Mouse (Mus musculus) embryonic facial prominence, embryonic 14.5 days (tissue): ENCODE data around the gene AW822073. TPM values are rescaled to one million over a fixed set of nuclear protein-coding genes. Genes with fewer than 3 reads are reported as not detected.
"Not testable (repeated sequence)": the region's sequence is repeated elsewhere in the genome, so short reads cannot be mapped to it uniquely, and the experiment has no call there.

Source experiments
- ATAC-seq: fragments of 200-750 bp; cut with Nextera tagmentation; 2 replicates; pipeline ENCODE4 v1.8.0; 2017; ENCODE audit warnings: low read depth, moderate number of reproducible peaks, moderate TSS enrichment
- DNase-seq: peaks from one replicate; pipeline ENCODE4 v3.0.0-alpha.2; 2015; ENCODE audit warnings: low spot score
- H3K27ac ChIP-seq: fragments of 300-500 bp; sonication (generic); replicated peaks from 2 replicates; pipeline ENCODE4 v1.5.1; 2014; ENCODE audit warnings: low read depth, mild to moderate bottlenecking, low read length, moderate library complexity
- H3K27me3 ChIP-seq: fragments of 300-500 bp; sonication (generic); replicated peaks from 2 replicates; pipeline ENCODE4 v1.6.1; 2014; ENCODE audit warnings: low read length; ENCODE audit not compliant: control insufficient read depth, insufficient read depth
- H3K36me3 ChIP-seq: fragments of 300-500 bp; sonication (generic); 2 replicates; pipeline ENCODE4 v1.6.1; 2014; ENCODE audit warnings: low read length, mixed read lengths; ENCODE audit not compliant: control insufficient read depth, insufficient read depth
- H3K4me1 ChIP-seq: fragments of 300-500 bp; sonication (generic); 2 replicates; pipeline ENCODE4 v1.6.1; 2014; ENCODE audit warnings: antibody characterized with exemption, low read length; ENCODE audit not compliant: control insufficient read depth, insufficient read depth
- H3K4me2 ChIP-seq: fragments of 300-500 bp; sonication (generic); 2 replicates; pipeline ENCODE4 v1.6.1; 2014; ENCODE audit warnings: low read depth, mild to moderate bottlenecking, low read length, moderate library complexity, mixed read lengths
- H3K4me3 ChIP-seq: fragments of 300-500 bp; sonication (generic); 2 replicates; pipeline ENCODE4 v1.5.1; 2014; ENCODE audit warnings: low read depth, mild to moderate bottlenecking, low read length
- H3K9ac ChIP-seq: fragments of 300-500 bp; sonication (generic); 2 replicates; pipeline ENCODE4 v1.6.1; 2014; ENCODE audit warnings: low read depth, mild to moderate bottlenecking, low read length, moderate library complexity, mixed read lengths
- H3K9me3 ChIP-seq: fragments of 300-500 bp; sonication (generic); 2 replicates; pipeline ENCODE4 v1.6.1; 2016; ENCODE audit warnings: low read length; ENCODE audit not compliant: control insufficient read depth
- WGBS: fragments of 180-500 bp; shearing (Covaris S2); extraction: QIAGEN DNeasy Blood & Tissue Kit; methylation state at CpG from one replicate; pipeline ENCODE4 v1.1.7; 2014; 5-methylcytosine and 5-hydroxymethylcytosine counted together
- polyA plus RNA-seq: library from polyadenylated mRNA; unstranded; fragments of >200 nt; fragmentation: Nextera tagmentation; extraction: Ambion mirVana; gene quantifications from 2 replicates; pipeline ENCODE4 v1.2.1, GENCODE M21; 2014

AW822073 gene
- polyA plus RNA-seq, 1 experiment from 2014 or later, result not detected

DNA sequence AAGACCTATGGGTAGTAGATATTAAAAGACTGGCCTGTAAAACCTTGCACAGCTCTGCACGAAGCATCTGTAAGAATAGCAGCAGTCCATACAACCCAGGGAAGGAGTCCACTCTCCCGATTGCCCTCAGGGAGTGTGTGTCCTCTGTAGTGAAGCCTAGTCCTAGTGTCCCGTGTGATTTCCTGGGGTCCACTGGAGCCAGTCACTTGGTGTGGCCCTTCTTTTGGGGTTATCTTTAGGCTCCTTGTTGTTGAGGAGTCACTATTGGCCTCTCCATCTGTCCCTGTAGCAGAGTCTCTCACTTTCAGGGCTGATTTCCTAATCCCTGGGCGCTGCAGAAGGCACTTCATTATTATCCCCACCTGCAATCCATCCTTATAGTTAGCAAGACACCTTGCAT, 10.3 kb upstream of the AW822073 start:
- H3K36me3 ChIP-seq, H3K4me2 ChIP-seq, H3K9ac ChIP-seq, ATAC-seq, H3K4me1 ChIP-seq, H3K27ac ChIP-seq, DNase-seq, H3K4me3 ChIP-seq, H3K27me3 ChIP-seq: not testable (repeated sequence)
- H3K9me3 ChIP-seq, result peaks cover 19% of the 10 kb centered on the region
- WGBS, result 75% methylated on average over 4 of the region's 4 CpGs

DNA sequence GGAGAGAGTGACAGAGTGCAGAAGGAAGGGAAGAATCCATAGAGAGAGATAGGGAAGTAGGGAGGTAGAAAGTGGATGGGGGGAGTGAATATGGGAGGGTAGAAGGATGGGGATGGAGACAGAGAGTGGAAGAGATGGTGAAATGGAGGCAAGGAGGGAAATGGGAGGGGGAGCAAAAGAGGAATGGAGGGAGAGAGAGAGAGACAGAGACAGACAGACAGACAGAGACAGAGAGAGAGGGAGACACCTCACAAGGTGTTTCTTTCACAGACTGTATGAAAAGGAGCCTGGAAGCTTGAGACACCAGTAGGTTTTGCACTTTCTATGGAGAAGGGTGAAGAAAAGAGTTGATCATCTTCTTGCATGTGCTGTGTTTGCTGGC, 9.0 kb upstream of the AW822073 start:
- not testable (repeated sequence) for H3K27me3 ChIP-seq, H3K4me1 ChIP-seq, H3K36me3 ChIP-seq, H3K4me3 ChIP-seq, DNase-seq, H3K9ac ChIP-seq, ATAC-seq, H3K27ac ChIP-seq, H3K4me2 ChIP-seq
- H3K9me3 ChIP-seq, result peaks cover 15% of the 10 kb centered on the region

DNA sequence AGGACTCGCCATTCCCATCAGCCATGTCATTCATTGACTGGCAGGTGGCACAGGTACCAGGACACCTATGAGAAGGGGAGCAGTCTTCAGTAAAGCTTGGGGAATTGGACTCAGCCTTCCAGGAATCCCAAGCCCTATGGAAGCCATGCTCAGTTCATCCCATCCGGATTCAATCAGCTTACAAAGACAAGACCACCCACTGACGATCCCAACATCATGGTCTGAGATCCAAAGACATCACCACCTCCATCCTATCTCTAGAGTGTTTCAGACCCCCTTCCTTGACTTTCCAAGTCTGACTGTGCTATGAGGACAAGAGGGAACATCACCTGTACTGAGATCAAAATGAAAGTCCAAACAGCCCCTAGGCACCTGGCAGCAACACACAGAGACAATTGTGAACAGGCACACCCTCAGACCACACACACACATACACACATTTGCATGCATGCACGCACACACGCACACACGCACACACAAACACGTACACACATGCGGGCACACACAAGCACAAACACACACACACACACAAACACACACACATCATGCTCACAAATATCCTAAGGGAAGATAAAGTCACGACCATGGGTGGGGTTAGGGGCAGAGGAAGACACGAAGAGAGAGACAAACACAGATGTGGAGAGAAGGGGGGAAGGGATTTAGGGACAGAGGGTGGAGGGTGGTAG, 8.5 kb upstream of the AW822073 start:
- H3K9me3 ChIP-seq, result peaks cover 15% of the 10 kb centered on the region
- H3K4me3 ChIP-seq, DNase-seq, H3K36me3 ChIP-seq, H3K4me1 ChIP-seq, H3K4me2 ChIP-seq, H3K9ac ChIP-seq, H3K27me3 ChIP-seq, H3K27ac ChIP-seq: not testable (repeated sequence)
- 72% methylated on average over 9 of the region's 10 CpGs for WGBS
- peak; percentile 24 for ATAC-seq

DNA sequence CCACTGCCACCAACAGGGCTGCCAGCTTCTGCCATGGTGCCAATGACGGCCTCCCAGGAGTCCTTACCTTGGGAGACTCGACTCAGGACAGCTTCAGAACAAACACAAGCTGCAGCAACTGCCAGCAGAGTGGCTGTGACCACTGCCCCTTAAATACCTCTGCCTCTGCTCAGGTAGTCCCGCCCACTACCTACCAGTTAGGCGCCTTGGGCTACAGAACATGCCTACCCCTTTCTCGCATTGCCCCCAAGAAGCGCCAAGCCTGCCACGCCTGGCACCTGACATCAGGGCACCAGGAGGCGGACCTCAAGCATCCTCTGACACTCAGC, 7.9 kb upstream of the AW822073 start, which contains the start of gene Duxf3:
Gene Duxf3 (minus strand): TSS at position 35 of the 329 bp plus-strand sequence.
- ATAC-seq, result peak; percentile 32
- not testable (repeated sequence) for H3K4me1 ChIP-seq, H3K4me2 ChIP-seq, H3K36me3 ChIP-seq, H3K9ac ChIP-seq, DNase-seq, H3K4me3 ChIP-seq, H3K27ac ChIP-seq, H3K27me3 ChIP-seq
- 80% methylated on average over 5 of the region's 8 CpGs for WGBS
- H3K9me3 ChIP-seq, result peaks cover 15% of the 10 kb centered on the region

DNA sequence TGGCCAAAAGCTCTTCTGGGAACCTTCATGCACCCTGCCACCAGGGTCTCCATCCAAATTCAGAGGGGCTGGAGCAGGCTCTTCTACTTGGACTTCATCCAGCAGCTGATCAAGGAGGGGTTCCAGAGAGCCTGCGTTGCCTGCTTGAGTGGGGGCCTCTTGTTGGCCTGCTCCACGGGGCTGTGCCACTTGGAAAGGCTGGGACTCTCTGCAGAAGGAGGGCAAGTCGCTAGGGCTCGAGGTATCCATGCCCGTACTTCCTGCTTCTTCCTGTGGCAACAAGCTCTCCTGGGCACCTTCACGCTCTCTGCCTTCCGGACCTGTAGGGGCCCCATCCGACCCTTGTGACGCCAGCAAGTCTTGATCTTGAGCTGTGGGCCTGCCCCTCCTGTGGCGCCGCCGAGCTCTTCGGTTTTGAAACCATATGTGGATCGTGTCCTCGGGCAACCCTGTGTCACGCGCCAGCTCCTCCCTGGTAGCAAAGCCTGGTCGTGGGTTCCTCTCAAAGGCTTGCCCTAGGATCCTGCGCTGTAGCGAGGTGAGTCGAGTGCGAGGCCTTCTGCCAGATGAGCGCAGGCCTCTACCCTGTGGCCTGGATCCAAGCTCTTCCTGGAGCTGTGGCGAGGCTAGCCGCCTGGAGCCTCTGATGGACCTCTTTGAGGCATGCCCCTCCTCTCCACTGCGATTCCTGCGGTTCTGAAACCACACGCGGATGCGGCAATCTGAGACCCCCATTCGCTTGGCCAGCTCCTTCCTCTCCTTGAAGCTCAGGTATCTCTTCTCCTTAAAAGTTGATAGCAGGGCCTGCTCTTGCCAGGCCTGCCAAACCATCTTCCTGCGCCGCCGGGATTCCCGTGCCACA, 7.3 kb upstream of the AW822073 start:
- DNase-seq (peak; percentile 61), ATAC-seq (peak; percentile 75)
- H3K9ac ChIP-seq, H3K4me3 ChIP-seq, H3K27me3 ChIP-seq, H3K36me3 ChIP-seq, H3K4me2 ChIP-seq, H3K4me1 ChIP-seq, H3K27ac ChIP-seq: not testable (repeated sequence)
- H3K9me3 ChIP-seq, result peaks cover 15% of the 10 kb centered on the region
- WGBS, result 88% methylated on average over 25 of the region's 35 CpGs

DNA sequence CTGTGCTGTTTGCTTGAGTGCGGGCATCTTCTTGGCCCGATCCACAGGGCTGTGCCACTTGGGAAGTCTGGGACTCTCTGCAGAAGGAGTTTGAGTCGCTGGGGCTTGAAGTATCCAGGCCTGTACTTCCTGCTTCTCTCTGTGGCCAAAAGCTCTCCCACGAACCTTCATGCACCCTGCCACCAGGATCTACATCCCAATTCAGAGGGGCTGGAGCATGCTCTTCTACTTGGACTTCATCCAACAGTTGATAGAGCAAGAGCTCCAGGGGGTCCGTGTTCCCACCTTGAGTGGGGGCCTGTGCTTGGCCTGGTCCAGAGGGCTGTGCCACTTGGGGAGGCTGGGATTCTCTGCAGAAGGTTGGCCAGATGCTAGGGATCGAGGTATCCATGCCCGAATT, 6.4 kb upstream of the AW822073 start:
- not testable (repeated sequence) for H3K27ac ChIP-seq, H3K4me3 ChIP-seq, H3K9ac ChIP-seq, H3K27me3 ChIP-seq, H3K36me3 ChIP-seq, H3K4me2 ChIP-seq, H3K4me1 ChIP-seq
- 79% methylated on average over 5 of the region's 7 CpGs for WGBS
- ATAC-seq (peak; percentile 55), DNase-seq (peak; percentile 20)
- peaks cover 11% of the 10 kb centered on the region for H3K9me3 ChIP-seq

DNA sequence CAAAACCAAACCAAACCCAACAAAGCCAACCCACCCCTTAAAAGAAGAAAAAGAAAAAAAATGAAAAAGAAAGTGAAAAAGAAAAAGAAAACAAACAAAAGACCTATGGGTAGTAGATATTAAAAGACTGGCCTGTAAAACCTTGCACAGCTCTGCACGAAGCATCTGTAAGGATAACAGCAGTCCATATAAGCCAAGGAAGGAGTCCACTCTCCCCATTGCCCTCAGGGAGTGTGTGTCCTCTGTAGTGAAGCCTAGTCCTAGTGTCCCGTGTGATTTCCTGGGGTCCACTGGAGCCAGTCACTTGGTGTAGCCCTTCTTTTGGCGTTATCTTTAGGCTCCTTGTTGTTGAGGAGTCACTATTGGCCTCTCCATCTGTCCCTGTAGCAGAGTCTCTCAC, 5.3 kb upstream of the AW822073 start:
- not testable (repeated sequence) for DNase-seq, H3K36me3 ChIP-seq, H3K27me3 ChIP-seq, H3K9ac ChIP-seq, H3K4me3 ChIP-seq, H3K27ac ChIP-seq, ATAC-seq, H3K4me1 ChIP-seq, H3K4me2 ChIP-seq
- peaks cover 11% of the 10 kb centered on the region for H3K9me3 ChIP-seq
- 55% methylated on average over 3 of the region's 3 CpGs for WGBS

DNA sequence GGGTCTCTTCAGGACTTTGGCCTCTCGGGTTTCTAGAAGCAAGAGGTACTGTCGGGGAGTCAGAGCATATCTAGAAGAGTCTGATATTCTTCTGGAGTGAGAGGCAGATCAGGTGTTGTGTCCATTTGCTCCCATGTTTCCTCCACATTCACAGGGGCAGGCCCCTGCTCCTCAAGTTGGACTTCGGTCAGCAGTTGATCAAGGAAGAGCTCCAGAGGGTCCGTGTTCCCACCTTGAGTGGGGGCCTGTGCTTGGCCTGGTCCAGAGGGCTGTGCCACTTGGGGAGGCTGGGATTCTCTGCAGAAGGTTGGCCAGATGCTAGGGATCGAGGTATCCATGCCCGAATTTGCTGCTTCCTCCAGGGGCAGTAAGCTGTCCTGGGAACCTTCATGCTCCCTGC, 3.1 kb upstream of the AW822073 start:
- 84% methylated on average over 2 of the region's 6 CpGs for WGBS

DNA sequence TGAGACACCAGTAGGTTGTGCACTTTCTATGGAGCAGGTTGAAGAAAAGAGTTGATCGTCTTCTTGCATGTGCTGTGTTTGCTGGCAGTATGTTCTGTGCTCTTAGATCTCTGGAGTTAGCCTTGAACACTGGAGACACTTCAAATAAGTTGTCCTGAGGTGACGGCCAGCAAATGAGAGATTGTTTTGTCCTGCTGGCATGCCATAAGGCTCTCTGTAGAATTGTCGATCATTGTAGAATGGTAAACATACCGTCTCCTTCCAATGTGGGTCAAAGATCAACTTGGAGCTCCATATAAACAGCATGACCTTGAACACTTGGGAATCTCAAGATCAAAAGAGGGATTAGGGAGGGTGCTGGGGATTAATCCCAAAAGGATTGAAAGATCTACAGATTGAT, 1.6 kb upstream of the AW822073 start:
- H3K4me3 ChIP-seq, H3K27ac ChIP-seq, H3K36me3 ChIP-seq, H3K9ac ChIP-seq, ATAC-seq, H3K27me3 ChIP-seq, H3K4me2 ChIP-seq, H3K9me3 ChIP-seq, H3K4me1 ChIP-seq: not testable (repeated sequence)
- peak; percentile 51 for DNase-seq
- WGBS, result 89% methylated on average over 4 of the region's 4 CpGs

More for the DNA sequence above, 3.1 kb upstream of the AW822073 start:
- not testable (repeated sequence) for H3K4me3 ChIP-seq, H3K36me3 ChIP-seq, DNase-seq, ATAC-seq, H3K27me3 ChIP-seq, H3K4me1 ChIP-seq, H3K27ac ChIP-seq, H3K9ac ChIP-seq, H3K4me2 ChIP-seq
- H3K9me3 ChIP-seq, result peaks cover 11% of the 10 kb centered on the region
